Mouse (Mus musculus) MEL (cell line): Measurements from ENCODE around the gene Mrpl14.

ENCODE experiments used
- CTCF ChIP-seq, 3 experiments: IDR thresholded peaks in 2 of 3; conservative IDR thresholded peaks in 1 of 3; 2 replicates each; pipeline ENCODE4 v1.5.1; 2011 to 2012; ENCODE audit warnings: low read length in 3 of 3, low read depth in 2 of 3, mild to moderate bottlenecking in 2 of 3, improper control_type of control experiment in 1 of 3, inconsistent platforms in 1 of 3, mixed read lengths in 1 of 3, moderate library complexity in 1 of 3; ENCODE audit not compliant: control insufficient read depth in 1 of 3, insufficient read depth in 1 of 3, poor library complexity in 1 of 3, severe bottlenecking in 1 of 3
- GABPA ChIP-seq: IDR thresholded peaks from 2 replicates; pipeline ENCODE4 v1.6.1; 2012; ENCODE audit warnings: low read depth, mild to moderate bottlenecking, inconsistent platforms, low read length, improper control_type of control experiment, moderate library complexity
- HCFC1 ChIP-seq: IDR thresholded peaks from 2 replicates; pipeline ENCODE4 v1.6.1; 2012; ENCODE audit warnings: low read depth, mild to moderate bottlenecking, inconsistent platforms, low read length, improper control_type of control experiment, moderate library complexity
- MAX ChIP-seq: IDR thresholded peaks from 2 replicates; pipeline ENCODE4 v1.6.1; 2011; ENCODE audit warnings: low read length, improper control_type of control experiment
- MYC ChIP-seq: IDR thresholded peaks from 2 replicates; pipeline ENCODE4 v1.6.1; 2011; ENCODE audit warnings: low read depth, mild to moderate bottlenecking, low read length, improper control_type of control experiment, moderate library complexity
- NELFE ChIP-seq: IDR thresholded peaks from 2 replicates; pipeline ENCODE4 v1.6.1; 2011; ENCODE audit warnings: low read depth, low read length, improper control_type of control experiment
- POLR2A ChIP-seq, 2 experiments: IDR thresholded peaks; 2 replicates each; pipeline ENCODE4 v1.6.1; 2011 to 2012; ENCODE audit warnings: low read length in 2 of 2, mild to moderate bottlenecking in 2 of 2, control low read depth in 1 of 2, improper control_type of control experiment in 1 of 2, low read depth in 1 of 2, moderate library complexity in 1 of 2; ENCODE audit not compliant: control insufficient read depth in 1 of 2, insufficient read depth in 1 of 2, poor library complexity in 1 of 2
- ZMIZ1 ChIP-seq: IDR thresholded peaks from 2 replicates; pipeline ENCODE4 v1.6.1; 2012; ENCODE audit warnings: low read depth, mild to moderate bottlenecking, inconsistent platforms, low read length, improper control_type of control experiment, moderate library complexity
- ZNF384 ChIP-seq: IDR thresholded peaks from 2 replicates; pipeline ENCODE4 v1.6.1; 2012; ENCODE audit warnings: low read depth, mild to moderate bottlenecking, inconsistent platforms, low read length, improper control_type of control experiment

DNA sequence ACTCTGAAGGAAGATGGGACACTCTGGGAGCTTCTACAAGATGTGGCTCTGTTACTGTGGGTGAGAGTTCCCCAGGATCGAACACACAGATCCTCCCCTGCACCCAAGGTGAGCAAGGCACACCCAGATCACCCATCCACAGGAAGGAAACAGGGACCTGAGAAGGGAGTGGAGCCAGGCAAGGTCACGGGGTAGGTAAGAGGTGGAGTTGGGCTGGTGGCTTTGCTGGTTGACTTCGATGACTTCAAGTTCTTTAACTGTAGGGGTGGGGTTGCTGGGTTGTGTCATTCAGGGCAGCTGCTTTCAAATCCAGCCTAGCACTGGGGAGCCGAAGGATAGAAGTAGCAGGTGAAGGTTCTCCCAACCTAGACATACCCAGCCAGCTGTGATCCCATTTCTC lies 3.3 kb upstream of the Mrpl14 start:
- TF ChIP-seq CTCF (IDR thresholded peaks at IDR 0.05 in 2 of 3, conservative IDR thresholded peaks at IDR 0.05 in 1 of 3; ENCODE audit: control insufficient read depth in 1 of 3, insufficient read depth in 1 of 3, low read depth in 2 of 3, low read length in 3 of 3, poor library complexity in 1 of 3, severe bottlenecking in 1 of 3) (no peak), MYC (no peak), GABPA (no peak), MAX (no peak), ZNF384 (no peak), POLR2A (IDR thresholded peaks at IDR 0.05; ENCODE audit: control insufficient read depth in 1 of 2, insufficient read depth in 1 of 2, low read depth in 1 of 2, low read length in 2 of 2, poor library complexity in 1 of 2) (no peak), NELFE (no peak), ZMIZ1 (no peak), HCFC1 (no peak)
